Mouse (Mus musculus) fibroblast of lung, adult 2 months (primary cell): Measurements from ENCODE around the gene Zfand4.

Source experiments
- DNase-seq: peaks from one replicate; pipeline ENCODE4 v3.0.0-alpha.2; 2011; ENCODE audit warnings: low read depth

The Zfand4 gene

GRCm38 (mm10) chr6:116374136-116374535 is 110.1 kb downstream of the Zfand4 start:
- DNase-seq, result no peak

- no peak for DNase-seq
Observed at GRCm38 (mm10) chr6:116374618-116375017, 110.6 kb downstream of the Zfand4 start.

- DNase-seq, result no peak
Observed at GRCm38 (mm10) chr6:116378892-116379291, 114.9 kb downstream of the Zfand4 start.
